Mouse (Mus musculus) myocyte (in vitro differentiated cells): Measurements from ENCODE around the gene Mcfd2. TPM values are rescaled to one million over a fixed set of nuclear protein-coding genes. Genes with fewer than 3 reads are reported as not detected.

Source experiments
- H3K27me3 ChIP-seq: one replicate; pipeline ENCODE4 v1.6.1; 2011; ENCODE audit not compliant: control insufficient read depth, insufficient read depth, insufficient read length
- H3K36me3 ChIP-seq: one replicate; pipeline ENCODE4 v1.6.1; 2011; ENCODE audit not compliant: control insufficient read depth, insufficient read depth
- H3K4me2 ChIP-seq: one replicate; pipeline ENCODE4 v1.6.1; 2011; ENCODE audit warnings: low read depth, control low read depth
- H3K4me3 ChIP-seq: one replicate; pipeline ENCODE4 v1.5.1; 2011; ENCODE audit warnings: mild to moderate bottlenecking, control low read depth, moderate library complexity
- H3K79me2 ChIP-seq: one replicate; pipeline ENCODE4 v1.6.1; 2011; ENCODE audit not compliant: control insufficient read depth, insufficient read depth
- H3ac ChIP-seq: one replicate; pipeline ENCODE4 v1.6.1; 2011; ENCODE audit not compliant: control insufficient read depth, insufficient read length
- CEBPB ChIP-seq: IDR thresholded peaks from 2 replicates; pipeline ENCODE4 v1.6.1; 2011; ENCODE audit warnings: mild to moderate bottlenecking, moderate library complexity; ENCODE audit not compliant: poor library complexity, insufficient read depth, severe bottlenecking
- E2F4 ChIP-seq: IDR thresholded peaks from one replicate; pipeline ENCODE4 v1.6.1; 2011; ENCODE audit warnings: mild to moderate bottlenecking, control low read depth, moderate library complexity; ENCODE audit not compliant: insufficient read depth
- MAX ChIP-seq: IDR thresholded peaks from one replicate; pipeline ENCODE4 v1.6.1; 2011; ENCODE audit warnings: low read depth, mild to moderate bottlenecking, control low read depth
- MYOD1 ChIP-seq, 3 experiments: IDR thresholded peaks; one replicate each; pipeline ENCODE4 v1.6.1; 2011; ENCODE audit warnings: control low read depth in 2 of 3, low read depth in 2 of 3, mild to moderate bottlenecking in 2 of 3, moderate library complexity in 1 of 3; ENCODE audit not compliant: insufficient read length in 2 of 3, control insufficient read depth in 1 of 3
- MYOG ChIP-seq, 3 experiments: IDR thresholded peaks; one replicate each; pipeline ENCODE4 v1.6.1; 2011; ENCODE audit warnings: control low read depth in 2 of 3, low read depth in 2 of 3, mild to moderate bottlenecking in 2 of 3; ENCODE audit not compliant: insufficient read length in 2 of 3, control insufficient read depth in 1 of 3, insufficient read depth in 1 of 3
- POLR2A ChIP-seq: IDR thresholded peaks from one replicate; pipeline ENCODE4 v1.6.1; 2011; ENCODE audit warnings: low read depth, mild to moderate bottlenecking, control low read depth, moderate library complexity; ENCODE audit not compliant: insufficient read length
- POLR2AphosphoS2 ChIP-seq: IDR thresholded peaks from one replicate; pipeline ENCODE4 v1.6.1; 2011; ENCODE audit warnings: low read depth, control low read depth; ENCODE audit not compliant: insufficient read length
- REST ChIP-seq: IDR thresholded peaks from one replicate; pipeline ENCODE4 v1.6.1; 2011; ENCODE audit warnings: mild to moderate bottlenecking, control low read depth, moderate library complexity; ENCODE audit not compliant: insufficient read depth, insufficient read length
- SRF ChIP-seq: IDR thresholded peaks from one replicate; pipeline ENCODE4 v1.6.1; 2011; ENCODE audit warnings: low read depth; ENCODE audit not compliant: control insufficient read depth, insufficient read length
- TCF12 ChIP-seq: IDR thresholded peaks from one replicate; pipeline ENCODE4 v1.6.1; 2011; ENCODE audit warnings: mild to moderate bottlenecking, control low read depth; ENCODE audit not compliant: poor library complexity, insufficient read depth, severe bottlenecking
- TCF3 ChIP-seq: IDR thresholded peaks from one replicate; pipeline ENCODE4 v1.6.1; 2011; ENCODE audit warnings: low read depth, control low read depth; ENCODE audit not compliant: insufficient read length
- USF1 ChIP-seq: IDR thresholded peaks from one replicate; pipeline ENCODE4 v1.6.1; 2011; ENCODE audit warnings: low read depth, mild to moderate bottlenecking, control low read depth, moderate library complexity
- polyA plus RNA-seq: library from polyadenylated mRNA; unstranded; fragments of >200 nt; fragmentation: generic; extraction: Trizol; gene quantifications from one replicate; pipeline ENCODE4 v1.2.1, GENCODE M21; 2012; ENCODE audit warnings: missing spikeins

The Mcfd2 gene
- polyA plus RNA-seq, 1 experiment = 59.1 TPM

DNA sequence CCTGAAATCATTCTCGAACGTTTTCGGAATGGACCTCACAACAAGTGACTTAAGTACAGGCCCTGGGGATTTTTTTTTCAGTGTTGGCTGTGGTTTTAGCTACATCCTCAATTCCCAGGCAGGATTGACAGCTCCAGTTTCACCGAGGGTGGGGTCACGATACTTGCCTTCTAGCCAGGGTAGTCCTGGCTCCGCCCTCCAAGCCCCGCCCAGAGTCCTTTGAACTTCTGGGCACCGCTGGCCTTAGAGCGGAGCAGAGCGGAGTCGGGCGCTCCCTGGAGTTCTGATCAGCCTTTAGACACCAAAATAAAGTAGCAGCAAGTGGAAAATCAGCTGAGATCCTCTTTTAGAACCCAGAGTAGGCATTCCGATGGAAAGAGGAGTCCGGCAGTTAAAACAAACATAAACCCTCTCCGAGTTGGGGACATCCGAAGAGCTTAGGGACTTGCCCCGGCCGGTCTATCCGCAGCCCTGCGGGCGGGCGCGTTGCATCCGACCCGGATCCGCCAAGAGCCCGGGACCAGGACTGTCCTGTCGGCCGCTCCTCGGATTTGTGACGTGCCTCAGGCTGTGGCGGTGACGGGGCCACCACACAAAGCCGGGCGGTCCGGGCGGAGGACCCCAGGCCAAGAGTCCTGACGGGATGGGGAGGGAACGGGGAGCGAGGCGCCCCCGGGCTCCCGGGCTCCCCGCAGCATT, 16.4 kb upstream of the Mcfd2 start:
- Histone ChIP-seq H3K79me2 (peaks cover 10% of the 10 kb centered on the region), H3ac (peak overlapping the region; percentile 93), H3K27me3 (no peaks in the 10 kb centered on the region), H3K4me2 (peak overlapping the region; percentile 98), H3K36me3 (no peaks in the 10 kb centered on the region), H3K4me3 (peak overlapping the region; percentile 46)
- TF ChIP-seq USF1 (no peak), TCF3 (no peak), SRF (no peak), E2F4 (no peak), POLR2AphosphoS2 (no peak), REST (no peak), POLR2A (peak; percentile 36)

DNA sequence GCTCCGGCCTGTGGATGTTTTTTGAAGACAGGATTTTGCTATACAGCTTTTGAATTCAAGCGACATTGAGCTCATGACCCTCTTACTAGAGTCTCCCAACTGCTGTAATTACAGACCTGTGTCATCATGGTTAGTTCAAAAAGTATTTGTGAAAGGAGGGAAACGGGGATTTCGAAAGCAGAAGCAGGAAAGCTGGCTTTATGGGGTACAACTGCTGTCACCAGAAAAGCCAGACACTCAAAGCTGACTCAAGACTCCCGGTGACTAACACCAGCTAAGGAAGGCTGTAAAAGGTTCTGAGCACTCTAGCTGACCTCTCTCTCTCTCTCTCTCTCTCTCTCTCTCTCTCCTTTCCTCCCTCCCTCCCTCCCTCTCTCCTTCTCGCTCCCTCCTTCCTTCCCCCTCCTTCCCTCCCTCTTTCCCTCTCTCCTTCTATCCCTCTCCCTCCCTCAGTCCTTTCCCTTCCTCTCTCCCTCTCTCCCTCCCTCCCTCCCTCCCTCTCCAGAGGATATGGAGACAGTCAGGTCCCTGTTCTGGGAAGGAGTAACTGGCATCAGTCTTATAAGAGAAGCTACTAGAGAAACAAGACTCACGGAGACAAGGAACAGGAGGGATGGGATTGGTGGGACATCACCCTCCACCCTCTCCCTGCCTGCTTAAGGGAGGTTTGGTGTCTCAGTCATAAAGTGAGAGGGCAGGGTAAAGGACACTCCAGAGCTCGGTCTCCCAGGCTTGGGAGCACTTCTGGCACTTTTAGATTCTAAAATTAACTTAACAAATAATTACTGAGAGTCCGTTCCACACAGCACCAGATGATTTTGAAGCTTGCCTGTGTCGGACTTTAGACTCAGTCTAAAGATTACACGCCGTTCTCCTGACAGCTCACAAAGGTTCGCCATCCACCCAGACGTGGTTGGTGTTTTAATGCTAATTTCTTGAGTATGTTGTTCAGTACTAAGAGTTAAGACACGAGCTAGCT, 9.9 kb upstream of the Mcfd2 start:
- peak overlapping the region; percentile 46 for H3K4me2 ChIP-seq
- no peaks in the 10 kb centered on the region for H3K79me2 ChIP-seq
- TF ChIP-seq SRF (no peak), CEBPB (peak; percentile 73; the same call in 1 of the 2 replicates), USF1 (no peak)
- H3K4me3 ChIP-seq = no peak overlapping the region
- no peaks in the 10 kb centered on the region for H3K27me3 ChIP-seq
- no peaks in the 10 kb centered on the region for H3K36me3 ChIP-seq
- no peak overlapping the region for H3ac ChIP-seq

DNA sequence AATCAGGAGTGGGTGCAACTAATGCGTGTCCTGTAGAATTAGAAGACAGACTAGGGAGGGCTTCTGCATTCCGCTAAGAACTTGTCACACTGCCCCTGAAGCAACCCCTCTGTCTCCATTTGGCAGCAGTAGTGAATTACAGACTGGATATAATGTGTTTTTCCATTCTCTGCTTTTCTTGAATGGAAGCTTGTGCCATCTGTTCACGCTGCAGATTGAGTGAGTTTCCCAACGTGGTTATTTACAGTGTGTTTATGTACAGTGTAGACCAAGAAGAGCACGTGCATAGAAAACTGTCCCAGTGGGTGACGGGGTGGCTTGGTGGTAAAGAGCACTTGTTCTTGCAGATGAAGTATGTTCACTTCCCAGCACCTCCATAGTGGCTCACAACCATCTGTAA, 3.7 kb upstream of the Mcfd2 start:
- Histone ChIP-seq H3K79me2 (peaks cover 11% of the 10 kb centered on the region), H3ac (no peak overlapping the region), H3K4me3 (no peak overlapping the region), H3K36me3 (no peaks in the 10 kb centered on the region), H3K27me3 (no peaks in the 10 kb centered on the region), H3K4me2 (no peak overlapping the region)
- TF ChIP-seq SRF (no peak), POLR2AphosphoS2 (no peak), TCF12 (no peak), MYOG (IDR thresholded peaks at IDR 0.05; ENCODE audit: control insufficient read depth in 1 of 3, insufficient read depth in 1 of 3, insufficient read length in 2 of 3, low read depth in 2 of 3) (no peak)

DNA sequence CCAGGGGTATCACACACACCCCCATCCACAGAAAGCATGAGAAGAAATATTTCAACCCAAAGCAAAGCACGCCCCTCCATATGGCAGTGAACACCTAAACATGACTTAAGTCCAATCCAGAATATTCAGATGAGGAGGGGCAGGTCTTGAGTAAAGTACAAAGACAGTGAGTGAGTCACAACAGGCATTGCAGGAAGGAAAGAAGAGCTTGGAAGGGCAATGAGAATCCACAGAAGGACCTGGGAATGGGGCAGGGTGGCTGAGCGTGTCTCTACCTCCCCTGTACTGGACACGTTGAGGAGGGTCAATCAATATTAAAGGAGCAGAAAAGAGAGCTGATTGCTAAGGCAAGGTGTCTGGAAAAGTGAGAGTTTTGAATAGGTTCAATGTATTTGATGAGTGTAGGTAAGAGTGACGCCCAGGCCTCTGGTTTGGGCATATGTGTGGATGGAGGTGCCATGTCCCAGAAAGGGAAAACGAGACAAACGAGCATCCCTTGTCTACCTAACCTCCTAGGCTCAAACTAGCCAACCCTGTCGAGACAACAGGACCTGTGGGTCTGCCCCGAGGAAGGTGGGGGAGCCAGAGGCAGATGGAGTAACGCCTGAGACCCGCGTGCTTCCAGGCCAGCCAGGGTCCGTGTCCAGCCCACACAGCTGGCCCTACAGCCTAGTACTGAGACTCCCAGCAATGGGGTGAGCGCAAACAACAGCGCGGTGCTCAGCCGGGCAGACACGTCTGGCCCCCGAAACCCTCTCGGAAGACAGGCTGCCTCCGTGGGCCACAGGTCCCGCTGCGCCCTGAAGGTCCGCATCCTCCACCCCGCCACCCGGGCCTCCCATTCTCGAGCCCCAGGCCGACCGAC, 576 bp downstream of the Mcfd2 start:
- peak overlapping the region; percentile 18 for H3ac ChIP-seq
- TF ChIP-seq MYOD1 (IDR thresholded peaks at IDR 0.05; ENCODE audit: control insufficient read depth in 1 of 3, insufficient read length in 2 of 3, low read depth in 2 of 3) (no peak), TCF12 (no peak), SRF (no peak), MAX (no peak), TCF3 (no peak), USF1 (no peak), E2F4 (no peak), REST (no peak)
- no peaks in the 10 kb centered on the region for H3K27me3 ChIP-seq
- peak overlapping the region; percentile 64 for H3K4me2 ChIP-seq
- H3K4me3 ChIP-seq = peak overlapping the region; percentile 71
- H3K79me2 ChIP-seq = peaks cover 40% of the 10 kb centered on the region
- H3K36me3 ChIP-seq = peaks cover 6% of the 10 kb centered on the region
